Mouse (Mus musculus) lung, postnatal 10 days (tissue): ENCODE results near the gene Ulk1.
A peak's percentile ranks its signal among the peaks of the same experiment; 100 is the strongest.
"Not testable (repeated sequence)": the region's sequence is repeated elsewhere in the genome, so short reads cannot be mapped to it uniquely, and the experiment has no call there.

Experiments used
- DNase-seq: peaks from one replicate; pipeline ENCODE4 v3.0.0; 2021

Ulk1 gene

GRCm38 (mm10) chr5:110804012-110804743 lies 5.7 kb downstream of the Ulk1 start:
- DNase-seq: no peak

DNA sequence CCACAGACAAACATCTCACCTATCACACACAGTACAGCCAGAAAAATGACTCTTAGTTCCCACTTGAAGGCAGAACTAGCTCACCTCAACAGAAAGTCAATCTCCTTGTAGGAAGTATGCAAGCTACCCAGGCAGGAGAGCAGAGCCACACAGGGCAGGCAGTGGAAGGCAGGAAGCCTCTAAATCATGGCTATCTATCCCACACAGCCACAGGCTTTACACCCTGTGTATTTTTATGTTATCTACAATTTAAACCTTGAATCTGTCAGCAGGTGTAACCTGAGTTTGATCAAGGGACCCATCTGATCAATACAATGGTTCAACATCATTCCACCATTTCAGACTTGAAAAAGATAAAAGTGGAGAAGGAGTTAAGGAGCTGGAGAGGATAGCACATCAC lies 7.1 kb downstream of the Ulk1 start:
- no peak for DNase-seq

- DNase-seq: no peak
These were observed 7.7 kb downstream of the Ulk1 start for GRCm38 (mm10) chr5:110802186-110802585.

DNA sequence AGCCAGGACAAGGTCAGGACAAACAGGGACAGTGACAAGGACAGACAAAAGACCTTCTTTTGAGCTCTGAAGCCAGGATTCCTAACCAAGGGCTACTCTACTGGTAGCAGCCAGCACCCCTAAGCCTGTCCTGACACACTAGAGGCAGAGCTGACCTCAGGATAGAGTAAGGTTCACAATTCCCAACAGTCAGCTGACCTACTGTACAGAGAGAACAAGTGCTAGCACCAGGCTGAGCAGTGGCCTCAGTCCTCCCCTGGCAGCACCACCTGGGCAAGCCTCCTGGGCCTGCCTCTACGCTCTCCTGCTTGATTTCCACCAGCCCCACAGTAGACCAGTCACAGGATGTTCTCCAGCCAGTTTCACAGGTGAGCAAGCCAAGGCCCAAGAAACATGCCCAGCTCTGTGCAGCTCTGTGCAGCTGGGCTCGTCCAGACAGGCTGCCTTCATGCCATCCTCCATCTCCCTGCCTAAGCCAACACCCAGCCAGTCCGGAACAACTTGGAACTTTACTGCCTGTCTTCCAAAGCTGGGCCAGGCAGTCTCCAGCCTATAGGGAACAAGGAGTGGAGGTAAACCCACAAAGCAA lies 8.8 kb downstream of the Ulk1 start:
- no peak for DNase-seq

DNA sequence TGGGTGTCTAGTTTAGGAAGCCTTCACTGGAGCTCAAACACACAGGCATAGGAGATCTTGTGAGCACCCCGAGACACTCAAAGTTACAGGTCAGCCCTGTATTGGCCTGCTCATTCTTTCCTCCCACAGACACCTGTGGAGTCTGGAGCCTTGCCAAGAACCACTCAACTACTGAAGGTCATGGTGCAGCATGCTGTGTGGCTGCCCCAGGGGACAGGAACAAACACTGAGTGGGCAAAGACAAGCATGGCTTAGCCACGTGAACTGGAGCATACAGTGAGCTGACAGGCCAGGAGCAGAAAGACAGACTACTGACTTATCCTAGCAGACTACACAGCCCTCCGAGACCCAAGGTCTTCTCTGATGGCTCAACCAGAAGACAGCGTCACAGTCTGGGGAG lies 12.2 kb downstream of the Ulk1 start:
- DNase-seq: peak; percentile 35

GRCm38 (mm10) chr5:110794363-110794762 lies 15.5 kb downstream of the Ulk1 start:
- DNase-seq: no peak

DNA sequence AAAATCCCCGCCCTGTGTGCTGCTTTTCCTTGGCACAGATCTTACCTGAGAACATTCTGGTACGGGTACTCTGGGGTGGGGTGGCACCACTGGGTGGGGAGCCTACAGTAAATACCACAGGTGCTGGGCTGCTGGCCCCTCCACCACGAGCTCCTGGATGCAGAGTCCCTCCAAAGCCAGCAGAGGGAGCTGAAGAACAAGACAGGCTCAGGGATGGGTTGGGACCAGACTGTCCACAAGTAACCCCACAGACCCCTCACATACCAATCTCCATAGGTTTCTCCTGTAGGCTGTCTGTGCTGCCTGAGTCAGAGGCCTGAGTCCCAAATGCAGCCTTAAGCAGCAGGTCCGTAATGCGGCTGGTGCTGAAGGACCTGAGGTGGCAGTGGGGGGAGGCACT lies 21.2 kb downstream of the Ulk1 start:
- peak; percentile 65 for DNase-seq

DNA sequence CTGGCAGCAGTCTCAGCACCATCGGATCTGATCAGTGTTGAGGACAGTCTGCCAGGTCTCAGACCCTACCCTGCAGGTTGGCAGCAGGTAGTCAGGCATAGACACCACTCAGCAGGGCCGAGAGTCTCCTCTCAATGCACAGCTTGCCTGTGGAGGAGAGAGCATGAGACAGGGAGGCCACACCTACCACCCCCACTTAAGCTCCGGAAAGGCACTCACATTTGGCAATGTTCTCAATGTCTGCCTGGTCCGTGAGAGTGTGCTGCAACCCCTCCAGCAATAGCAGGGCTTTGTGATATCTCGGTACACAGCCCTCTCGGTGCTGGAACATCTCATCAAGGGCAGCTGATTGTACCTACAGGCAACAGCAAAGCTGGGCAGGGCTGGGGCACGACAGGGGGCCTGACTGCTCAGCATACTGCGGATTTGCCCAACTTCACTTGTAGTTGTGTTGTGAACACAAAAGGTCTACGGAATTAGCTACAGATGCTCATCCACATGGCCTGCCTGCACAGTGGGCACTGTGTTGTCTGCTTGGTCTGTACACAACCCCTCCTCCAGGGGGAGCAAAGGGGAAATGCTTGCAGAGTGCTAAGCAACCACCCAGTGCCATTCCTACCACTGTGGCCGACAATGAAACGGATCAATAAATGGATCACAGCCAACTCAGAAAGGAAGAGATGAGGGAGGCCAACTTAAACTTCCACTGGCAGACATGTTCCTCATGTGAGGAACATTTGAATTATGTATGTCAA lies 23.6 kb downstream of the Ulk1 start:
- no peak for DNase-seq

DNA sequence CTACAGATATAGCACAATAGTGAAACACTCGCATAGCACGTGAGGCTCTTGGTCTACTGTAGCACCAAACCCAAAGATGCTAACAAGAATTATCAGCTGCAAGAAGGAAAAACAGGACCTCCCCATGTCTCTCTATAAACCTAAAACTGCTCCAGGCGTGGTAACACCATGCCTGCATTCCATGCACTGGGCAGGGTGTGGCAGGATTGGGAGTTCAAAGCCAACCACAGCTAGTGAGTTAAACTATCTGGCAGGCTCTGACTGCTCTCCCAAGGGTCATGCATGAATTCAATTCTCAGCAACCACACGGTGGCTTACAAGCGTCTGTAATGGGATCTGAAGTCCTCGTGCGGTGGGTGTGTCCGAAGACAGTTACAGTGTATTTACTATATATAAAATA lies 26.7 kb downstream of the Ulk1 start:
- DNase-seq: no peak

GRCm38 (mm10) chr5:110781529-110782238 lies 28.2 kb downstream of the Ulk1 start:
- no peak for DNase-seq

DNA sequence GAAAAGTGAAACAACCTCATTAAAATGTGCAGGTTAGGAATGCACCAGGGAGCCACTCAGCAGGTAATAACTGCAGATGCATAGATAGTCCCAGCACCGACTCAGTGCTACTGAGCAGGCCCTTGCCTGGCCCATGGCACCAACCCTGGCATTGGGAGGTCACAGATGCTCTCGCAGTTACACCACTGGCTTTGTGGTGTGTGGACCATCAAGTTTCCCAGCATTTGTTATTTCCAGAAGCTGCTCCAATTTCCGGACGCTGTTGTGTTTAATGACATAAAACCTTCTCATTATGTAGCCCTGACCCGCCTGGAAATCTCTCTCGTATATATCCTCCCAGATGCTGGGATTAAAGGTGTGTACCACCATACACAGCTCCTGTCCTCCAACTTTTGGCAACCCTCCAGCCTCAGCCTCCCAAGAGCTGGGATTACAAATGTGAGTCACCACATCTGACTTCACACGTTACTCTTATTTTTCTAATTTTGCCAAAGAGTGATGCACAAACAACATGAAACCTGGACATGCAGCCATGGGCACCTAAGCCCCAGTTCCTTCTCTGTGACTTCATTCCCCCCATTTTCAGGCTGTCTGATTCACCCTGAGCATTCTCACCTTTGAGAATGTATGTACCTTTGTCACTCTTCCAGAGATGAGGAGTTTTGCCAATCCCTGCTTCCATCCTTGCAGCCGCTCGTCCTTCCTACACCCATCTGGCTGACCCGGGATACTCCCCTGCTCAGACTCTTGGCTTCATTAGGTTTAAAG lies 29.0 kb downstream of the Ulk1 start:
- DNase-seq: peak; percentile 25

- DNase-seq: peak; percentile 97
These were observed 29.7 kb downstream of the Ulk1 start, which contains the start of gene Pus1 for GRCm38 (mm10) chr5:110779998-110780760. Pus1 (minus strand) TSS chr5:110780659.

DNA sequence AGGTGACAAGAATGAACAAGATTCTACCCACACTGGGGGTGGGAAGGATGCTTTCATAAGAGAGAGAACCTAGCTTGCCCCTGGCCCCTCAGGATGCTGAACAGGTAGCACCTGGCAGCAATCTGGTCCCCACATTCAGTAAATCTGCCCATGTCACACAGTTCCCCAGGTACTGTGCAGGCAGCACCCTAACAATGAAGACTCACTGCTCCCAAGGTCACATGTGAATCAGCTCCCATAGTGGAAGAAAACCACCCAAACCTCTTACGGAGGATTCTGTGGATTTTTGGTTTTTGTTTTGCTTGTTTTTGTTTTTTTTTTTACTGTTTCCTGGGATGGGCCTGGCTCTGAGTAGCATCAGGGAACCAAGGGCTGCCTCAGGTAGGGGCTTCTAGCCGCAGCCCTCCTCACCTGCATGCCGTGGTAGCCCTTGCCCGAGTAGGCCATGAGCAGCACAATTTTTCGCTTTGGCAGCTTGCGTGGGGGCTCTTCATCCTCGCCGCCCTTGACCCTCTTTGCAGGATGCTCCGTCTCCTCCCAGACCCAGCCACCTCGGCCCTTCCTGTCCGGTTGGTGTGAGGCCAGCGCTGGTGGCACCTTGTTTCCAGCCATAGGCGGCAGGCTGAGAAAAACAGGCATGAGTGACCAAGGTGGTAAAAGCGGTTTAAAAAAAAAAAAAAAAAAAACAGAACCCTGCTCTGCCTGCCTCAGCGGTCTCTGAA lies 30.5 kb downstream of the Ulk1 start:
- DNase-seq: peak; percentile 27

DNA sequence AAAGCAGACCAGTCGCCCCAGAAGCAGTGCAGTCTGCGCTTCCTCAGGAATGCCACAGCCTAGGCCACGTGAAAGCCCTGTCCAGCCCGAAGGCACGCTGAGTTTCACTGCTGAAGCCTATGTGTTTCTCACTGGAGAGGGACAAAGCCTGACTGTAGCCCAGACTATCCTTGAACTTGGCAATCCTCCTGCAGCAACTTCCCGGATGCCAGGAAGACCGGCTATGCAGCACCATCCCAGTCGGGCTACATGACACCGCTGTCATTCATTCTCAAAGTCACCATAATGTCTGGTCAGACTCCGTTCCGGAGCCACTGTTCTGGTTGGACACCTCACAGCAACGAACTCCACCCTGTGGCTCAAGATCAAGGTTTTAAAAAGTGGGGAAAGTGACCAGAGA lies 31.6 kb downstream of the Ulk1 start:
- DNase-seq: no peak

- DNase-seq: no peak
These were observed 33.8 kb downstream of the Ulk1 start for GRCm38 (mm10) chr5:110776141-110776540.

DNA sequence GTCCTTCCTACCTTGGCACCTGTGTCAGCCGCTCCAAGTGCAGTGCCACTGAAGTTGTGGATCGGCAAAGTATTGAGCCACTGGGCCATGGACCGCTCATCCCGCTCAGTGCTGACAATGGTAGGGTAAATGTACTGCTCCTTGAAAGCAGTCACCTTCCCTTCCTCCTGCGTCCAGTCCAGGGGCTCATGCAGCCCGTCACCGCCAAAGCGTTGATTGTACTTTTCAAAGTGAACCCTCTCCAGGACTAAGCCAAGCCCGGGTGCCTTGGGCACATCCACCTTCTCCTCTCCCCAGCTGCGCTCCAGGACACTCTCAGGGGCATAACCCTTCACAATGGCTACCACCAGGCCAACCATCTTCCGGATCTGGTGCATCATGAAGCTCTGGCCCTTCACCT lies 35.4 kb downstream of the Ulk1 start:
- no peak for DNase-seq

DNA sequence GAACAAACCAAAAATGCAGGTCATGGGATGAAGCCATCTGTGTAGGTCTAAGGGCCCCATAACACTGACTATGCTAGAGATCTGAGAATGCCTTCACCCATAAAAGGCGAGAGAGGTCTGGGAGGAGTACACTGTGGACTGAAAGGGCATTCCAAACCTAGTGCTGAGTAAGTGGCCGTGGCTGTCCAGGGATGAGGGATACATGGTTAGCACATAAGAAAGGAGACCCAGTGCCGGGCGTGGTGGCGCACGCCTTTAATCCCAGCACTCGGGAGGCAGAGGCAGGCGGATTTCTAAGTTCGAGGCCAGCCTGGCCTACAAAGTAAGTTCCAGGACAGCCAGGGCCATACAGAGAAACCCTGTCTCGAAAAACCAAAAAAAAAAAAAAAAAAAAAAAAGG lies 37.0 kb downstream of the Ulk1 start:
- DNase-seq: not testable (repeated sequence)

- peak; percentile 100 for DNase-seq
These were observed 39.3 kb downstream of the Ulk1 start, which contains the start of gene Ep400 for GRCm38 (mm10) chr5:110770448-110771158. Ep400 (minus strand) TSS chr5:110770717.

DNA sequence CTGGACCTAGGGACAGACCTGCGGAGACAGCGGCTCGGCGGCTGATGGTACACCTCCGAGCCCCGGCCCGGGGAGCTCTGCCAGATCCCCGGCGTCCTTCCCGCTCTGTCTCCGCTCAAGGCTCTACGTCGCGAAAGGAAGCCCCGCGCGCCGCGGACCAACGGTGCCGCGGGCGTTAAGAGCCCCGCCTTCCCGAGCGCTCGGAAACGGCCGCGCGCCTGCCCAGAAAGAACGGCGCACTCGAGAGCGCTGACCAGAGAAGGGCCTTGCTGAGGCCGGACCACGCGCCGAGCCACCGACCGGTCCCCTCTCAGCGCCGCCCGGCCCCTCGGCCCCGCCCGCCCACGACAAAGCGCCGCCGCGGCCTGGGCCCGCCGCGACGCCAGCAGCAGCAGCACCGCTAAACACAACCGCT lies 39.9 kb downstream of the Ulk1 start:
- no peak for DNase-seq

DNA sequence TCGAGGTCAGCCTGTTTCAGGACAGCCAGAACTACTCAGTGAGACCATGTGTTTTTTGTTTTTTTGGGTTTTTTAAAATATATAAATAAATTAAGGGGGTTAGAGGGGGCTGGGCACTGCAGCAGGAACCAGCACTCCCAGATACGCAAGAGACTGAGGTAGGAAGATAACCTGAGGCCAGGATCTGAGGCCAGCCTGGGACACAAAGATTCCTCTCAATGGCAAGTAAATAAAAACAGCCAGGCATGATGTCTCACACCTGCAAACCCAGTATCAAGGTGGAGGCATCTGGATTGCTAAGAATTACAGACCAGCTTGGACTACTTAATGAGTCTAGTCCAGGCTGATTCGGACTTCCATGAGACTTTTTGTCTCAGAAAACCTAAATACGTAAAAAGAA lies 40.6 kb downstream of the Ulk1 start:
- no peak for DNase-seq
